Mouse (Mus musculus): Measurements from ENCODE around the gene Wdfy3. TPM values are rescaled to one million over a fixed set of nuclear protein-coding genes. Genes with fewer than 3 reads are reported as not detected.

Wdfy3 gene
- polyA plus RNA-seq, 1 experiment from 2014 or later, result 43.3 TPM

DNA sequence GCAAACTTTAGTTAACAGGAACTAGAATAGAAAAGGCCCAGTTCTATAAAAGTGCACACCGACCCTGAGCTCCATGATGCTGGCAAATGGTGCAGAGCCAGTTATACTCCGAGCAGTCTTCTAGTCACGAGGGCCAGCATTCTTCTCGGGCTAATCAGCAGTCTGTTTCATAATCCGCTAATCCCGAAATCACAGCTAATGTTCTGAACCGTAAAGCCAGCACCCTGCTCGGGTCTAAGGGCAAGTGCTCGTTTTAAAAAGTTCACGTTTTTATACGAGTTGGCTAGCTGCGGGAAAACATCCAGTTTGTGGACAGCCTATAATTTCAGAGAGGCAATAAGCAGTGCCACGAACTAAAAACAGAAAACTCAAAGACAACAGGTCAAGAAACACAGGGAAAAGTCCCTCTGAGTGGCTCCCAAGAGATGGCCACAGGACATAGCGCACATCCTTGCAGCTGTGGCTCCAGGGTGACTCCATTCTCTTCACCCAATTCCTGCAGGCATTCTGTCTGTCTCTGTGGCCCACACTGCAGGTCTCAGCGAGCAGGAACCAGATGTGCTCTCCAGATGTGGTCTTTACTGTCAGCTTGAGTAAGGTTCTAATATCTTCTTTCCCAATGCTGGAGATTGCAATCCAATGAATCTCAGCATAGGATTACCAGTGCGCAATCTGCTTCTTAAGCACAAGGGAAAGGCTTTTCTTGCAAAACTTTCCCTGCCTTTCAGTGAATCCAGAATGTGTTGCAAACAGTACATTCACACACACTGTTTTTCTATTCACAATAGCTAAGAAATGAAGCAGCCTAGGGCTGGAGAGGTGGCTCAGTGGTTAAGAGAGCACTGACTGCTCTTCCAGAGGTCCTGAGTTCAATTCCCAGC, 47.5 kb downstream of the Wdfy3 start:
- no peak overlapping the region for H3K4me3 ChIP-seq
- no peaks in the 10 kb centered on the region for H3K27me3 ChIP-seq
- no peaks in the 10 kb centered on the region for H3K9me3 ChIP-seq
- WGBS, result 81% methylated on average over 16 of the region's 16 CpGs
- peaks cover 37% of the 10 kb centered on the region for H3K36me3 ChIP-seq
- no peaks in the 10 kb centered on the region for H3K4me1 ChIP-seq
- H3K9ac ChIP-seq (replicated peaks), result no peak overlapping the region
- no peak overlapping the region for H3K4me2 ChIP-seq (replicated peaks)
- no peak overlapping the region for H3K27ac ChIP-seq (replicated peaks)
- ATAC-seq (ENCODE audit: low FRiP score, low read depth), result no peak

- Histone ChIP-seq H3K27ac (replicated peaks) (no peak overlapping the region), H3K27me3 (no peaks in the 10 kb centered on the region), H3K9me3 (no peaks in the 10 kb centered on the region), H3K4me1 (0 out of 2 replicates have a peak, but pooled peaks cover 2% of the 10 kb centered on the region), H3K4me2 (replicated peaks) (no peak overlapping the region), H3K9ac (replicated peaks) (no peak overlapping the region), H3K36me3 (peaks cover 18% of the 10 kb centered on the region), H3K4me3 (no peak overlapping the region)
- WGBS, result 77% methylated on average over 8 of the region's 8 CpGs
- ATAC-seq (ENCODE audit: low FRiP score, low read depth), result no peak
Observed at GRCm38 (mm10) chr5:102014235-102014634, 55.5 kb downstream of the Wdfy3 start.

- Histone ChIP-seq H3K4me1 (0 out of 2 replicates have a peak, but pooled peaks cover 2% of the 10 kb centered on the region), H3K36me3 (peaks cover 18% of the 10 kb centered on the region), H3K27me3 (no peaks in the 10 kb centered on the region), H3K27ac (replicated peaks) (no peak overlapping the region), H3K4me2 (replicated peaks) (no peak overlapping the region), H3K9me3 (no peaks in the 10 kb centered on the region), H3K9ac (replicated peaks) (no peak overlapping the region), H3K4me3 (no peak overlapping the region)
- 87% methylated on average over 7 of the region's 7 CpGs for WGBS
- ATAC-seq (ENCODE audit: low FRiP score, low read depth), result no peak
Observed at GRCm38 (mm10) chr5:102013781-102014180, 55.9 kb downstream of the Wdfy3 start.

GRCm38 (mm10) chr5:102010961-102011360, 58.8 kb downstream of the Wdfy3 start:
- WGBS, result 94% methylated on average over 2 of the region's 2 CpGs
- peaks cover 26% of the 10 kb centered on the region for H3K36me3 ChIP-seq
- no peak overlapping the region for H3K4me3 ChIP-seq
- H3K9ac ChIP-seq (replicated peaks), result no peak overlapping the region
- H3K4me2 ChIP-seq (replicated peaks), result no peak overlapping the region
- no peaks in the 10 kb centered on the region for H3K9me3 ChIP-seq
- H3K27ac ChIP-seq (replicated peaks), result no peak overlapping the region
- ATAC-seq (ENCODE audit: low FRiP score, low read depth), result no peak
- H3K4me1 ChIP-seq, result 0 out of 2 replicates have a peak, but pooled peaks cover 2% of the 10 kb centered on the region
- H3K27me3 ChIP-seq, result no peaks in the 10 kb centered on the region

DNA sequence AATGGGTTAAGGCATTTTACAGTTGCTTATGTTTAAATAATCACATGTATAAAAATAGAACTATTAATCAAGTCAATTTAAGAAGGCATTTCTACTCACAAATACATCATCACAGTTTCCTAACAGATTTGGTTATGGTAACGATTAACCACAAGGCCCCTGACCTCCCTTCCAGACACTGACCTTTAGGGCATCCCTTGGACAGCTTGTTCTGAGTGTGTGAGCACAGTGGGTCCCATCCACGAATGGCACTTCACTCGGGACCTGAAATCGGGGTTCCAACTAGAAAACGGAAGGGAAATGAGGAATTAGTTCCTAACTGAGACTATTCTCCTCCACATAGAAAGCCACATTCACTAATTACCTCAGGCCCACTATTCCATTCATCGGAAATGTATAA, 60.1 kb downstream of the Wdfy3 start:
- no peak overlapping the region for H3K9ac ChIP-seq (replicated peaks)
- no peaks in the 10 kb centered on the region for H3K9me3 ChIP-seq
- ATAC-seq (ENCODE audit: low FRiP score, low read depth), result no peak
- H3K36me3 ChIP-seq, result peaks cover 19% of the 10 kb centered on the region
- H3K27me3 ChIP-seq, result no peaks in the 10 kb centered on the region
- H3K4me2 ChIP-seq (replicated peaks), result no peak overlapping the region
- H3K4me3 ChIP-seq, result no peak overlapping the region
- 0 out of 2 replicates have a peak, but pooled peaks cover 2% of the 10 kb centered on the region for H3K4me1 ChIP-seq
- 89% methylated on average over 6 of the region's 6 CpGs for WGBS
- H3K27ac ChIP-seq (replicated peaks), result no peak overlapping the region

DNA sequence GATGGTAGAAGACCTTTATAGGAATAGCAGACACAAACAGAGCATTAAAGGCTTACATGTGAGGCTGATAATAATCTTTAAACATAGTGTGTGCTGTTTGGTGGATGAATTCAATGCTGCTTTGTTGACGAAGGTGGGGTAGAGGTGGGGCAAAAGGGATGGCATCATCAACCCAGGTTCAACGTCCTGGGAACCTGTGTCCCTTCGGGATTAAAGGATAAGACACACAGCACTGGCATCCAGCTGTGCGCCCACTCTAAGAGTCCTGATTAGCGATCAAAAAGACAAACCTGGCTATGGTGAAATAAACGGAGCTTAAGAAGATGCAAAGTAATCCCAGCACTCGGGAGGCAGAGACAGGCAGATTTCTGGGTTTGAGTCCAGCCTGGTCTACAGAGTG, 61.0 kb downstream of the Wdfy3 start:
- Histone ChIP-seq H3K27ac (replicated peaks) (no peak overlapping the region), H3K27me3 (no peaks in the 10 kb centered on the region), H3K36me3 (peaks cover 10% of the 10 kb centered on the region), H3K4me1 (no peaks in the 10 kb centered on the region), H3K9me3 (no peaks in the 10 kb centered on the region), H3K4me3 (no peak overlapping the region), H3K4me2 (replicated peaks) (no peak overlapping the region), H3K9ac (replicated peaks) (no peak overlapping the region)
- no peak for ATAC-seq (ENCODE audit: low FRiP score, low read depth)
- 86% methylated on average over 7 of the region's 7 CpGs for WGBS

DNA sequence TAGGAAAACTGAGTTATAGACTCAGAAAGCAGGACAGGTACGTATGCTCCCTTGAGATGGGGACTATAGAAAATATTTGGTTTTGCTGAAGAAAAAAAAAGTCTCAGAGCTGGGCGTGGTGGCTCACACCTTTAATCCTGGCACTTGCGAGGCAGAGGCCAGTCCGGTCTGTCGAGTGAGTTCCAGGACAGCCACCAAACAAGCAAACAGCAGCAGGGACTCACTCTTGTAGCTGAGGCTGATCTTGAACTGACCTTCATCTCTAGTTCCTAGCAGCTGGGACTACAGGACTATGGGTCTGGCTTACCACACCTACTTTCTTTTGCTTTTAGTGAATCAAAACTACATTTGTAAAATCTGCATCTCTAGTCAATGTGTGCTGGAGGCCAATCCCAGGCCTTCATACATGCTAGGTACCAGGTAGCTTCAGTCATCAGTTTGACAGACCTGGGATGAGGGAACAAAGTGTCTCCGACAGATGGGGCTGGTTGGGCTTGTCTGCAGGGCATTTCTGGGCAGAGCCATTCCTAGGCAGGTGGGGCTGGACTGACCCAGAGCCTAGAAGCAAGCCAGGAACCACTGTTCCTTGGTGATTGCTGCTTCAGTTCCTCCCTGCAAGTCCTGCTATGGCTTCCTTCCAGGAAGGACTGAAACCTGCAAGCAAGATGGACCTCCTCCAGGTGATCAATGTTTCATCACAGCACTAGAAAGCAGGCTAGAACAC, 63.3 kb downstream of the Wdfy3 start:
- H3K4me3 ChIP-seq, result no peak overlapping the region
- no peak for ATAC-seq (ENCODE audit: low FRiP score, low read depth)
- no peak overlapping the region for H3K9ac ChIP-seq (replicated peaks)
- 93% methylated on average over 6 of the region's 6 CpGs for WGBS
- no peaks in the 10 kb centered on the region for H3K27me3 ChIP-seq
- H3K4me2 ChIP-seq (replicated peaks), result no peak overlapping the region
- H3K9me3 ChIP-seq, result no peaks in the 10 kb centered on the region
- H3K27ac ChIP-seq (replicated peaks), result no peak overlapping the region
- peaks cover 9% of the 10 kb centered on the region; the same call in 1 of the 2 replicates for H3K36me3 ChIP-seq
- H3K4me1 ChIP-seq, result no peaks in the 10 kb centered on the region

GRCm38 (mm10) chr5:102003371-102003770, 66.3 kb downstream of the Wdfy3 start:
- no peak overlapping the region for H3K9ac ChIP-seq (replicated peaks)
- H3K4me1 ChIP-seq, result no peaks in the 10 kb centered on the region
- 90% methylated on average over 3 of the region's 3 CpGs for WGBS
- no peak for ATAC-seq (ENCODE audit: low FRiP score, low read depth)
- no peaks in the 10 kb centered on the region for H3K27me3 ChIP-seq
- no peak overlapping the region for H3K4me3 ChIP-seq
- 0 out of 2 replicates have a peak, but pooled peaks cover 5% of the 10 kb centered on the region for H3K36me3 ChIP-seq
- no peak overlapping the region for H3K27ac ChIP-seq (replicated peaks)
- H3K4me2 ChIP-seq (replicated peaks), result no peak overlapping the region
- no peaks in the 10 kb centered on the region for H3K9me3 ChIP-seq

GRCm38 (mm10) chr5:102001026-102001425, 68.7 kb downstream of the Wdfy3 start:
- H3K27ac ChIP-seq (replicated peaks), result no peak overlapping the region
- ATAC-seq (ENCODE audit: low FRiP score, low read depth), result no peak

DNA sequence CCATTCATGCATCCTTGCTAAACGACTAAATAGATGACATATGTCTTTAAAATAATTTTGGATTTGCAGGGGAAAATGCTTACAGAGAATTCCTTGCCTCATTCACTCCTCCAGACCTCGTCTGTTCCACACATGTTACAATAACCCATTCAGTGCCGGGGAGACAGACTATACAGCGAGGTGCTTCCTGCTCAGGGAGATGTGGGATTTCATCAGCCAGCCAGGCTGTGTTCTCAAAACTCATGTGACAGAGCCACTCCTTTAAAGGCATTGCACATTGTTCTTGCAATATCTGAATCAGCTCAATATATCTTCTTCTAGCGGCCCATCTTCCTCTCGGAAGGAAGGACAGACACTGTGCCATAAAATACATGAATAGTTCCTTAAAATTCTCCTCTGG, 70.8 kb downstream of the Wdfy3 start:
- H3K4me1 ChIP-seq, result peaks cover 4% of the 10 kb centered on the region; the same call in 1 of the 2 replicates
- H3K9ac ChIP-seq (replicated peaks), result no peak overlapping the region
- H3K4me3 ChIP-seq, result no peak overlapping the region
- no peak overlapping the region for H3K27ac ChIP-seq (replicated peaks)
- H3K4me2 ChIP-seq (replicated peaks), result no peak overlapping the region
- 84% methylated on average over 6 of the region's 6 CpGs for WGBS
- no peaks in the 10 kb centered on the region for H3K36me3 ChIP-seq
- no peak for ATAC-seq (ENCODE audit: low FRiP score, low read depth)
- no peaks in the 10 kb centered on the region for H3K9me3 ChIP-seq
- no peaks in the 10 kb centered on the region for H3K27me3 ChIP-seq

More at GRCm38 (mm10) chr5:102001026-102001425, 68.7 kb downstream of the Wdfy3 start:
- no peak overlapping the region for H3K4me3 ChIP-seq
- WGBS, result 88% methylated on average over 8 of the region's 8 CpGs
- no peak overlapping the region for H3K4me2 ChIP-seq (replicated peaks)
- H3K4me1 ChIP-seq, result no peaks in the 10 kb centered on the region
- no peak overlapping the region for H3K9ac ChIP-seq (replicated peaks)
- 0 out of 2 replicates have a peak, but pooled peaks cover 1% of the 10 kb centered on the region for H3K36me3 ChIP-seq
- H3K9me3 ChIP-seq, result no peaks in the 10 kb centered on the region
- no peaks in the 10 kb centered on the region for H3K27me3 ChIP-seq

DNA sequence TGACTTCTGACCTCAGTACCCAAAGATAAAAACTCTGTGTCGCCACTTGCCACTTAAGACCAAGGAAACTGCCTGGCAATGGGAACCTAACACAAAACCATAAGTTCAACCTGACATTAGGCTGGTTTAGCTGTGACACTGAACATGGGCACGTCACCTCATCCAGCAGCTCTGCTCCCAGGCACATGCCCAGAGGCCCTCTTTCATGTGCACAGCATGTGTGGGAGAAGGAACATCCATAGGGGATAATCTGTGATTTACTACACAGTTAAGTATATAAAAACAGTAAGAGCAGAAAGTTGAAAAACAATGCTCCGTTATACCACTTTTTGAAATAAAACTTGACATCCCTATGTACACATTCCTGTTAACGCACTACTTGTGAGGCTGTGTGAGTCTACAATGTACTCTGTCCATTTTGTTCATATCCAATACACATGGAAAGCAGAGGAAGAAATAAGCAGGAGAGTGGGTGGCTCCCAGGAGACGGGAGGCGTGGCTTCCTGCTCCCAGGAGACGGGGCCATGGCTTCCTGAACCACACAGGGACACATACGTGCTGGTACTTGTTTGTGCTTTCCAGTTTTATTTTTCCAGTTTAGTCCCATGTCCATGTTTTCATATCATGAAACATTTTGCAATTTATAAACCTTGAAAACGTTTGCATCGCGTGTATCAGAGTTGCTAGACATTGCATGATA, 73.5 kb downstream of the Wdfy3 start:
- no peak for ATAC-seq (ENCODE audit: low FRiP score, low read depth)
- no peak overlapping the region for H3K9ac ChIP-seq (replicated peaks)
- WGBS, result 92% methylated on average over 11 of the region's 11 CpGs
- H3K27me3 ChIP-seq, result no peaks in the 10 kb centered on the region
- H3K36me3 ChIP-seq, result no peaks in the 10 kb centered on the region; the same call in 1 of the 2 replicates
- H3K27ac ChIP-seq (replicated peaks), result no peak overlapping the region
- H3K4me1 ChIP-seq, result peaks cover 13% of the 10 kb centered on the region; the same call in 1 of the 2 replicates
- H3K4me3 ChIP-seq, result no peak overlapping the region
- H3K9me3 ChIP-seq, result no peaks in the 10 kb centered on the region
- no peak overlapping the region for H3K4me2 ChIP-seq (replicated peaks)

All from midbrain, embryonic 12.5 days (tissue).